Mouse (Mus musculus) ES-E14 (cell line): ENCODE results near the gene Pfn4. TPM values are rescaled to one million over a fixed set of nuclear protein-coding genes. Genes with fewer than 3 reads are reported as not detected.
"Not testable (repeated sequence)": the region's sequence is repeated elsewhere in the genome, so short reads cannot be mapped to it uniquely, and the experiment has no call there.

Experiments
- DNase-seq: peaks from one replicate; pipeline ENCODE4 v3.0.0-alpha.2; 2013; ENCODE audit warnings: low read depth, low spot score
- H3K27ac ChIP-seq: 2 replicates; pipeline ENCODE4 v1.5.1; 2012; ENCODE audit warnings: low read depth, mild to moderate bottlenecking, low read length, moderate library complexity, mixed read lengths; ENCODE audit not compliant: poor library complexity, insufficient read depth, severe bottlenecking
- H3K36me3 ChIP-seq: 2 replicates; pipeline ENCODE4 v1.6.1; 2012; ENCODE audit warnings: mild to moderate bottlenecking, low read length, moderate library complexity, mixed read lengths; ENCODE audit not compliant: control insufficient read depth, poor library complexity, insufficient read depth, severe bottlenecking
- H3K4me1 ChIP-seq, 2 experiments: fragments of 150-350 bp in 1 of 2; sonication (generic) in 1 of 2; 2 replicates each; pipeline ENCODE4 v1.6.1; 2012; ENCODE audit warnings: low read length in 2 of 2, mild to moderate bottlenecking in 1 of 2, mixed read lengths in 1 of 2; ENCODE audit not compliant: control insufficient read depth in 2 of 2, insufficient read depth in 2 of 2, poor library complexity in 1 of 2
- H3K4me3 ChIP-seq, 2 experiments: fragments of 150-350 bp in 1 of 2; sonication (generic) in 1 of 2; 2 replicates each; pipeline ENCODE4 v1.5.1; 2012; ENCODE audit warnings: low read length in 2 of 2, low read depth in 1 of 2, mild to moderate bottlenecking in 1 of 2, mixed read lengths in 1 of 2; ENCODE audit not compliant: insufficient read depth in 1 of 2, poor library complexity in 1 of 2, severe bottlenecking in 1 of 2
- H3K9ac ChIP-seq: 2 replicates; pipeline ENCODE4 v1.6.1; 2012; ENCODE audit warnings: low read depth, mild to moderate bottlenecking, low read length, mixed read lengths; ENCODE audit not compliant: poor library complexity, insufficient read depth, severe bottlenecking
- H3K9me3 ChIP-seq: fragments of 150-350 bp; sonication (generic); 2 replicates; pipeline ENCODE4 v1.6.1; 2012; ENCODE audit warnings: low read depth, mild to moderate bottlenecking, low read length; ENCODE audit not compliant: control insufficient read depth, insufficient read depth
- CHD2 ChIP-seq: IDR thresholded peaks from 2 replicates; pipeline ENCODE4 v1.6.1; 2014; ENCODE audit warnings: mild to moderate bottlenecking, low read depth, low read length, inconsistent platforms
- HCFC1 ChIP-seq: IDR thresholded peaks from 2 replicates; pipeline ENCODE4 v1.6.1; 2012; ENCODE audit warnings: low read length, inconsistent platforms, borderline replicate concordance; ENCODE audit not compliant: insufficient read depth
- MAFK ChIP-seq: IDR thresholded peaks from 2 replicates; pipeline ENCODE4 v1.6.1; 2014; ENCODE audit warnings: mild to moderate bottlenecking, low read depth, low read length, inconsistent platforms; ENCODE audit not compliant: insufficient read depth
- ZC3H11A ChIP-seq: IDR thresholded peaks from 2 replicates; pipeline ENCODE4 v1.6.1; 2012; ENCODE audit warnings: low read depth, mild to moderate bottlenecking, inconsistent platforms, low read length, borderline replicate concordance
- ZNF384 ChIP-seq: IDR thresholded peaks from 2 replicates; pipeline ENCODE4 v1.6.1; 2012; ENCODE audit warnings: low read depth, low read length, inconsistent platforms
- in situ Hi-C, 2 experiments: fragments of 600-800 bp; cut with MboI; formaldehyde crosslinking; loops; one replicate each; pipeline ENCODE4 v1.15.1; 2025; ENCODE audit warnings: low sequenced_read_pairs in 2 of 2, inconsistent platforms in 1 of 2; ENCODE audit not compliant: unreplicated experiment in 2 of 2
- total RNA-seq: library from RNA; depleted of rRNA; stranded (reverse); fragments of 300-350 nt; gene quantifications from 2 replicates; pipeline ENCODE4 v1.2.3, GENCODE M21; 2012

The Pfn4 gene
- total RNA-seq, 1 experiment, result 1.8 TPM

GRCm38 (mm10) chr12:4744486-4744885 lies 24.3 kb upstream of the Pfn4 start:
- no peaks in the 10 kb centered on the region for H3K9me3 ChIP-seq
- H3K9ac ChIP-seq, result no peak overlapping the region
- no peaks in the 10 kb centered on the region for H3K4me1 ChIP-seq
- H3K36me3 ChIP-seq, result no peaks in the 10 kb centered on the region
- in situ Hi-C loops, result no loop called here
- no peak for DNase-seq
- no peak overlapping the region for H3K27ac ChIP-seq
- H3K4me3 ChIP-seq, result no peak overlapping the region
- no peak for TF ChIP-seq ZC3H11A
- no peak for TF ChIP-seq MAFK
- no peak for TF ChIP-seq ZNF384
- no peak for TF ChIP-seq HCFC1
- TF ChIP-seq CHD2, result no peak

GRCm38 (mm10) chr12:4754451-4754850 lies 14.4 kb upstream of the Pfn4 start:
- H3K4me3 ChIP-seq, H3K9ac ChIP-seq, H3K4me1 ChIP-seq, H3K27ac ChIP-seq, H3K36me3 ChIP-seq, in situ Hi-C loops, DNase-seq, H3K9me3 ChIP-seq: not testable (repeated sequence)

- Histone ChIP-seq H3K4me3 (no peak overlapping the region), H3K9me3 (no peaks in the 10 kb centered on the region), H3K9ac (no peak overlapping the region), H3K4me1 (no peaks in the 10 kb centered on the region), H3K36me3 (no peaks in the 10 kb centered on the region), H3K27ac (no peak overlapping the region)
- no peak for DNase-seq
- in situ Hi-C loops, result no loop called here
- TF ChIP-seq MAFK (no peak), ZC3H11A (no peak), ZNF384 (no peak), HCFC1 (no peak), CHD2 (no peak)
Measured at GRCm38 (mm10) chr12:4757060-4757459, 11.8 kb upstream of the Pfn4 start.

- TF ChIP-seq HCFC1 (no peak), ZC3H11A (no peak), ZNF384 (no peak), MAFK (no peak), CHD2 (no peak)
- no peak for DNase-seq
- peak overlapping the region; percentile 78 for H3K9ac ChIP-seq
- in situ Hi-C loops, result no loop called here
- H3K36me3 ChIP-seq, result no peaks in the 10 kb centered on the region
- no peak overlapping the region for H3K27ac ChIP-seq
- no peaks in the 10 kb centered on the region for H3K9me3 ChIP-seq
- H3K4me1 ChIP-seq, result no peaks in the 10 kb centered on the region; a peak in 1 of 4 replicates
- peak overlapping the region; percentile 68 to 79 for H3K4me3 ChIP-seq
Measured at GRCm38 (mm10) chr12:4769333-4769723, 506 bp downstream of the Pfn4 start.

DNA sequence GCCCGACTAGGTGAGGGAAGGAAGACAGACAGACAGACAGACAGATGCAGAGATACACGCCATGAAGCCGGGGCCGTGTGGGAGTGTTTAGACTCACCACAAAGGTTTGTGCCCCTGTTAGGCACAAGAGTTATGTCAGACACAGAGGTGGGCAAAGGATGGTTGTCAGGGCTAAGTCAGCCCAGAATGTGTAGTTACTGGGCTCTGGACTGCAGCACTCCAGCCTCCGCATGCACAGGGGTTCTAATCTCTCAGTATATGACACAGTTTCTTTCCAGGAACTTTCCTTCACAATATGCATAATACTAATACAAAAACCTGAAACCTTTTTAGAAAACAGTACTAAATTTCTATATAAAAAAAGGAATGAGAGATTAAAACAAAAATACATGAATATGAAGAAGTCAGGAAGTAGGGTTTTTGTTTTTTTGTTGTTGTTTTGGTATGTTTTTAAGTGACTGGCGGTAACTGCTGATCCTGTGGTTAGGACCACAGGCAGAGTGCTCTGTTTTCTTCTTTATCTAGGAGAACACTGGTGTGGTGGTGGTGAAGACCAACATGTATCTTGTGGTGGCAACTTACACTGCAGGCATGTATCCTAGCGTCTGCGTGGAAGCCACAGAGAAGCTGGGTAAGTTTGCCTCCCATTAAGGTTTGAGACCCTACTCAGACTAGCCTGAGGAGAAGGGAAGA lies 6.2 kb downstream of the Pfn4 start:
- H3K4me3 ChIP-seq, result no peak overlapping the region
- TF ChIP-seq CHD2 (no peak), HCFC1 (no peak), MAFK (no peak), ZC3H11A (no peak), ZNF384 (no peak)
- in situ Hi-C loops, result no loop called here
- no peak for DNase-seq
- no peaks in the 10 kb centered on the region; a peak in 1 of 4 replicates for H3K4me1 ChIP-seq
- no peaks in the 10 kb centered on the region for H3K36me3 ChIP-seq
- H3K27ac ChIP-seq, result no peak overlapping the region
- H3K9me3 ChIP-seq, result no peaks in the 10 kb centered on the region
- no peak overlapping the region for H3K9ac ChIP-seq
